Mouse (Mus musculus): ENCODE measurements at regions not wholly inside any gene's neighbourhood (a gene's known extent, or its start where the extent isn't known, plus 50 kb on each side); places are given as distances from the start of the nearest gene placed in this dataset.

DNA sequence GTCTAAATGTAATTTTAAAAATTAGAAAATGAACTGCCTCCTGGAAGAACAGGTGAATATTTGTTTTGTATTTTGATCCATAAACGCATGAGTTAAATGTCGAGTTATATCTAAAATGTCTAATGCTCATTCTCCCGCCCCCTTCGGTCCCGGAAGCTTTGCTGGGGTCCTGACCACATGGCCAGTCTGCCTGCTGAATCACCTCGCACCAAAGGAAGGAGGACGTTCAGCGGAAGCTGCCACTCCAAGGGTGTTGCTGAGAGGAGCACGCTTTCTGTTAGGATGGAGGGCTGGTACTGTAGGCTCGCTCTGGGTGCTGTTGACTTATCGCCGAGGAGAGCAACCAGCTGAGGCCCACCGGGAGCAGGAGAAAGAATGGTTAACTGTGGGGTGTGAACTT, 328.0 kb downstream of the Zfp706 start:
- no peak for DNase-seq (ENCODE audit: low spot score in 2 of 2)

DNA sequence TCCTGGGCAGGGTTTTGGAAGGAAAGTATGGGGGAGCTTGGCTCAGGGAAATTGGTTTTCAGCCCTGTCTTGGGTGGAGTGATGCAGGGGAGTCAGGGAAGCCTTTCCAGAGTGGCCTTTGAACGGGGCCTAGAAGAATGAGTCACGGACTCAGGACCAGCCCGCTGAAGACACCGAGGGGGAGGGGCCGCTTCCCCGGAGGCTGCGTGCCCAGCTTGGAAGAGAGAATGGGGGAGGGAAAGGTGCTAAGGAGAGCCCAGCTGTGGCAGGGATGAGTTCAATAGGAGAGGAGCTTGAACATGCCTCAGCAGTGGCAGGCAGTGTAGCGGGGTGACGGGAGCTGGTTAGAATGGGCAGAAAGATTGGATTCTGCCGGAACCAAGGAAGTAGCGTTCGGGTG, 337.8 kb downstream of the Zfp706 start:
- no peak for DNase-seq (ENCODE audit: low spot score in 2 of 2)

DNA sequence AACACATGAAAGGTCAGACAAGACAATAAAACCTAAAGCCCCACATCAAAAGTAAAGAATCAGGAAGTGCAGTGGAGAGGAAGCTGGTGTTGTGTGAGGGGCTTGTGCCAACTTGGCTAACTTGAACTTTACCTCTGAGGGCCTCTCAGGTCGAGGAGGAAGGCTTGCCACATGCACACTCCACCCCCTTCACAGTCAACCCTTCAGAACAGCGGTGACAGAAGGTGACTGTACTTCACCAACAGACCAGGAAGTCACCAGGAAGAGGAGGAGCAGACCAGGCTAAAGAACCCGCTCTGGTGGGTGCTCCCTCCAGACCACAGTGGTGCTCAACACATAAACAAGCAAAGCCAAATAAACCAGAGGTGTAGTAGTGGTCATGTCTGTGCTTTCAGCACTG, 341.0 kb downstream of the Zfp706 start:
- DNase-seq (ENCODE audit: low spot score in 2 of 2), result no peak

DNA sequence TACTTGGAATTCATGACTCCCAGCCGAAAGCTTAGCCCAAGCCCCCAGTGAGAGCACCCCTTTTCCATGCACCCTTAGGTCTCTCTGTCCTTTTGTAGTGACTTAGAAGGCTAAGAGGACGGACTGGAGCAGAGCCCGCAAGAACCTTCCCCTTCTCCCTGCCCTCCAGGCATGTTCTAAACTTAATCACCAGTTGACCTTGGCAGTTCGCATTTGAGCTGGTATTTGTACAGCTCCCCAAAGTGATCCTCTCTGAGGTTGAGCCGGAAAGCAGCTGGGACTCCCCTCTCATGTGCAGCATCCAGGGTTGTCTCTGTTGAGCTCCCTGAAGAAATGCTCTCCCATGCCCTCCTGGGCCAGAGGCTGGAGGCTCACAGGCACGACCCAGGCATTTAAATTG, 343.2 kb downstream of the Zfp706 start:
- no peak for DNase-seq (ENCODE audit: low spot score in 2 of 2)

DNA sequence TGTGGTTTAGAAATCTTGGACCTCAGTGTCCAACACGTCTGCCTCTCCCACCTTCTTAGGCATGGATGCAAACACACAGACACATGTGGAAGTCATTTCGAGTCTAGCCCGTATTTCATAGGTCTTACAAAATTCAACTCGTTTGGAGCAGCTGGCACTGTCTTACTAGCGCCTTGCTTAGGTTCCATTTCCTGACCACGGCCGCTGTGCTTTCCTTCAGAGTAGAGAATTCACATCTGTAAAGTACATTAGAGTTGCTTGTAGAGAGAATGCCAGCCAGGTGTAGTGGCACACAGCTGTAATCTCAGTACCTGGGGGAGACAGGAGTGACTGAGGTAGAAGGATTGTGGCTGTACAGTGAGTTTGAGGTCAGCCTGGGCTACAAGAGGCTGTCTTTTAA, 346.6 kb downstream of the Zfp706 start:
- DNase-seq (ENCODE audit: low spot score in 2 of 2), result no peak

All from frontal cortex, postnatal 25 days (tissue).